8 mouse cellular contexts compared by ENCODE assay signal in the genomic region with DNA sequence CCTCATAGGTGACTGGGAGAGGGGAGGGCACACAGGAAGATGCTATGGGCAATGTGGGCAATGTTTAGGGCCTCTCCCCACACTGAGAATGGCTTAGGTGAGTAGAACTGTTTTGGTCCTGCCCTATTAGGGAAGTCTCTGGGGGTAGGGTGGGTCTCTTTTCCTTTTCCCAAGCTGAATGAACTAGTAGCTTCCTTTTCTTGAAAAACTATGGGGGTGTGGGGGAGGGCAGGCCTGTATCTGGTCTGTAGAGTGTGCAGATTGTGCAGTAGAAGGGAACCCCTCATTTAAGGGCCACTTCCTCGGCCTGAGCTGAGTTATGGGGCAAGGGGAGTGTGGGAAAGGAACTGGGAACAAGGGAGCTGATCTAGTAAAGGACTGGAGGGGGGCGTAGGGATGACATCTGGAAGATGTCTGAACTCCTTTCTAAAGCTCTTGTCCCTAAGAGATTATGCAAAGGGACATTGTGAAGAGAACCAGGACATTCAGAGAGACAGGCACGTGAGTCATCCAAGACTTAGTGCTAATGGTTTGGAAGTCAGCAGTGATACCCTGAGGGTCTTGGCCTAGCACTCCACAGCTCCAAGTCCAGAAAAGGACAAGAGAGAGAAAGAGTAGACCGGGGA. TPM values are rescaled to one million over a fixed set of nuclear protein-coding genes. Genes with fewer than 3 reads are reported as not detected.
DNase-seq lines count a peak whose midpoint lies in the region; ATAC-seq and TF ChIP-seq lines count a peak whose summit lies in the region.

No protein-coding gene starts in this region.

- DNase-seq in layer of hippocampus, adult 2 months (ENCODE audit: low spot score in 2 of 2), result no peak
- DNase-seq in layer of hippocampus, postnatal 36 days, result no peak
- no peak for DNase-seq in embryonic facial prominence, embryonic 10.5 days (ENCODE audit: low spot score)
- peak; percentile 64 for DNase-seq in lung, postnatal 0 days (ENCODE audit: low spot score)
- DNase-seq in frontal cortex, postnatal 36 days (ENCODE audit: low spot score in 2 of 2), result no peak
- DNase-seq in adrenal gland, postnatal 25 days, result no peak

- WGBS in embryonic facial prominence, embryonic 10.5 days, result 65% methylated on average over 4 of the region's 4 CpGs
- 80% methylated on average over 4 of the region's 4 CpGs for WGBS in hindbrain, embryonic 13.5 days
- 39% methylated on average over 4 of the region's 4 CpGs for WGBS in lung, postnatal 0 days

- H3K9ac ChIP-seq in hindbrain, embryonic 13.5 days, result no peak overlapping the region
- H3K9ac ChIP-seq in lung, postnatal 0 days (replicated peaks; ENCODE audit: low read depth), result peak overlapping the region; percentile 97

- TF ChIP-seq CTCF in layer of hippocampus, adult 2 months (conservative IDR thresholded peaks at IDR 0.05), result no peak
- no peak for TF ChIP-seq CTCF in lung, postnatal 0 days (IDR thresholded peaks at IDR 0.05)

- ATAC-seq in hindbrain, embryonic 13.5 days (ENCODE audit: low FRiP score), result no peak
- no peak for ATAC-seq in lung, postnatal 0 days
- no peak for ATAC-seq in erythroid progenitor cell, adult 5-6 weeks (replicated peaks; ENCODE audit: low FRiP score, poor library complexity, severe bottlenecking)

- no peak for TF ChIP-seq EP300 in lung, postnatal 0 days (IDR thresholded peaks at IDR 0.05)

- H3K4me2 ChIP-seq in hindbrain, embryonic 13.5 days, result peak overlapping the region; percentile 70
- peak overlapping the region; percentile 71 for H3K4me2 ChIP-seq in lung, postnatal 0 days (replicated peaks; ENCODE audit: low read depth, low read length)

- peaks cover 47% of the 10 kb centered on the region for H3K27me3 ChIP-seq in embryonic facial prominence, embryonic 10.5 days (replicated peaks; ENCODE audit: low read depth, poor library complexity, severe bottlenecking)
- H3K27me3 ChIP-seq in hindbrain, embryonic 13.5 days, result peaks cover 52% of the 10 kb centered on the region
- no peaks in the 10 kb centered on the region for H3K27me3 ChIP-seq in lung, postnatal 0 days (replicated peaks; ENCODE audit: insufficient read depth, low read length)

- no peaks in the 10 kb centered on the region for H3K9me3 ChIP-seq in embryonic facial prominence, embryonic 10.5 days
- no peaks in the 10 kb centered on the region for H3K9me3 ChIP-seq in hindbrain, embryonic 13.5 days
- H3K9me3 ChIP-seq in lung, postnatal 0 days (ENCODE audit: low read length), result no peaks in the 10 kb centered on the region

- no peaks in the 10 kb centered on the region for H3K36me3 ChIP-seq in embryonic facial prominence, embryonic 10.5 days (replicated peaks)
- H3K36me3 ChIP-seq in hindbrain, embryonic 13.5 days, result no peaks in the 10 kb centered on the region
- H3K36me3 ChIP-seq in lung, postnatal 0 days (ENCODE audit: insufficient read depth, low read length), result no peaks in the 10 kb centered on the region

- H3K27ac ChIP-seq in layer of hippocampus, adult 2 months, result peak overlapping the region; percentile 67
- peak overlapping the region; percentile 88 for H3K27ac ChIP-seq in embryonic facial prominence, embryonic 10.5 days (replicated peaks)
- no peak overlapping the region for H3K27ac ChIP-seq in hindbrain, embryonic 13.5 days
- peak overlapping the region; percentile 98 for H3K27ac ChIP-seq in lung, postnatal 0 days (ENCODE audit: low read length)

- H3K4me3 ChIP-seq in layer of hippocampus, adult 2 months, result peak overlapping the region; percentile 11; the same call in 1 of the 2 replicates
- H3K4me3 ChIP-seq in embryonic facial prominence, embryonic 10.5 days, result peak overlapping the region; percentile 79; the same call in 1 of the 2 replicates
- no peak overlapping the region for H3K4me3 ChIP-seq in hindbrain, embryonic 13.5 days
- H3K4me3 ChIP-seq in lung, postnatal 0 days (ENCODE audit: low read depth, low read length), result peak overlapping the region; percentile 95

- peaks cover 62% of the 10 kb centered on the region for H3K4me1 ChIP-seq in embryonic facial prominence, embryonic 10.5 days
- peaks cover 35% of the 10 kb centered on the region for H3K4me1 ChIP-seq in hindbrain, embryonic 13.5 days (replicated peaks)
- peaks cover 36% of the 10 kb centered on the region for H3K4me1 ChIP-seq in lung, postnatal 0 days (ENCODE audit: insufficient read depth, low read depth, low read length)

RNA-seq across cellular contexts. Expression of a gene that starts 2.3 kb away (rescaled TPM):
- total RNA-seq in layer of hippocampus, adult 2 months (2021), result 10 to 100 TPM; 19.4 to 21.9 TPM
- total RNA-seq in layer of hippocampus, postnatal 36 days (2021), result 10 to 100 TPM; 14.5 to 24.0 TPM
- polyA plus RNA-seq in embryonic facial prominence, embryonic 10.5 days (2016; fragmentation: Nextera tagmentation; extraction: Ambion mirVana), result 9.3 and 10.0 TPM in 2 replicates
- 5.7 and 6.4 TPM in 2 replicates for polyA plus RNA-seq in hindbrain, embryonic 13.5 days (2015; fragmentation: Nextera tagmentation; extraction: Ambion mirVana)
- polyA plus RNA-seq in lung, postnatal 0 days (2015; fragmentation: Nextera tagmentation; extraction: Ambion mirVana), result 151 and 163 TPM in 2 replicates
- 13.0 and 13.8 TPM in 2 replicates for total RNA-seq in erythroid progenitor cell, adult 5-6 weeks (2015; ENCODE audit: low replicate concordance)
- 13.3 and 15.7 TPM in 2 replicates for total RNA-seq in erythroid progenitor cell, adult 5-6 weeks (2017; ENCODE audit: low replicate concordance)
- total RNA-seq in adrenal gland, postnatal 25 days (2021), result 93.0 and 106 TPM in 2 replicates

RNA-seq across cellular contexts. Expression of a gene that starts 24.5 kb away (rescaled TPM):
- 100 to 1,000 TPM; 238 to 242 TPM for total RNA-seq in layer of hippocampus, adult 2 months (2021)
- total RNA-seq in layer of hippocampus, postnatal 36 days (2021), result 100 to 1,000 TPM; 233 to 254 TPM
- 550 and 554 TPM in 2 replicates for polyA plus RNA-seq in embryonic facial prominence, embryonic 10.5 days (2016; fragmentation: Nextera tagmentation; extraction: Ambion mirVana)
- 344 and 348 TPM in 2 replicates for polyA plus RNA-seq in hindbrain, embryonic 13.5 days (2015; fragmentation: Nextera tagmentation; extraction: Ambion mirVana)
- polyA plus RNA-seq in lung, postnatal 0 days (2015; fragmentation: Nextera tagmentation; extraction: Ambion mirVana), result 153 and 159 TPM in 2 replicates
- 198 and 228 TPM in 2 replicates for total RNA-seq in erythroid progenitor cell, adult 5-6 weeks (2015; ENCODE audit: low replicate concordance)
- total RNA-seq in erythroid progenitor cell, adult 5-6 weeks (2017; ENCODE audit: low replicate concordance), result 92.0 and 153 TPM in 2 replicates
- total RNA-seq in adrenal gland, postnatal 25 days (2021), result 327 and 416 TPM in 2 replicates

RNA-seq across cellular contexts. Expression of a gene that starts 37.7 kb away (rescaled TPM):
- total RNA-seq in layer of hippocampus, adult 2 months (2021), result 10 to 100 TPM; 20.7 to 20.8 TPM
- total RNA-seq in layer of hippocampus, postnatal 36 days (2021), result 10 to 100 TPM; 19.6 to 19.7 TPM
- 45.2 and 47.8 TPM in 2 replicates for polyA plus RNA-seq in embryonic facial prominence, embryonic 10.5 days (2016; fragmentation: Nextera tagmentation; extraction: Ambion mirVana)
- 29.4 and 31.1 TPM in 2 replicates for polyA plus RNA-seq in hindbrain, embryonic 13.5 days (2015; fragmentation: Nextera tagmentation; extraction: Ambion mirVana)
- 12.8 and 13.6 TPM in 2 replicates for polyA plus RNA-seq in lung, postnatal 0 days (2015; fragmentation: Nextera tagmentation; extraction: Ambion mirVana)
- total RNA-seq in erythroid progenitor cell, adult 5-6 weeks (2015; ENCODE audit: low replicate concordance), result 0.84 and 3.2 TPM in 2 replicates
- 3.7 and 4.4 TPM in 2 replicates for total RNA-seq in erythroid progenitor cell, adult 5-6 weeks (2017; ENCODE audit: low replicate concordance)
- 23.1 and 23.6 TPM in 2 replicates for total RNA-seq in adrenal gland, postnatal 25 days (2021)

RNA-seq across cellular contexts. Expression of a gene that starts 49.7 kb away (rescaled TPM):
- total RNA-seq in layer of hippocampus, adult 2 months (2021), result 10 to 100 TPM; 58.0 to 68.7 TPM
- total RNA-seq in layer of hippocampus, postnatal 36 days (2021), result 10 to 100 TPM; 54.7 to 60.7 TPM
- 212 and 216 TPM in 2 replicates for polyA plus RNA-seq in embryonic facial prominence, embryonic 10.5 days (2016; fragmentation: Nextera tagmentation; extraction: Ambion mirVana)
- 133 and 137 TPM in 2 replicates for polyA plus RNA-seq in hindbrain, embryonic 13.5 days (2015; fragmentation: Nextera tagmentation; extraction: Ambion mirVana)
- polyA plus RNA-seq in lung, postnatal 0 days (2015; fragmentation: Nextera tagmentation; extraction: Ambion mirVana), result 81.8 and 84.7 TPM in 2 replicates
- 59.9 and 70.3 TPM in 2 replicates for total RNA-seq in erythroid progenitor cell, adult 5-6 weeks (2015; ENCODE audit: low replicate concordance)
- total RNA-seq in erythroid progenitor cell, adult 5-6 weeks (2017; ENCODE audit: low replicate concordance), result 84.2 and 125 TPM in 2 replicates
- total RNA-seq in adrenal gland, postnatal 25 days (2021), result 98.6 and 104 TPM in 2 replicates
